Mouse (Mus musculus) liver, embryonic 16.5 days (tissue): ENCODE results near the gene Cxadr. TPM values are rescaled to one million over a fixed set of nuclear protein-coding genes. Genes with fewer than 3 reads are reported as not detected.
A peak's percentile ranks its signal among the peaks of the same experiment; 100 is the strongest.

Experiments
- ATAC-seq: fragments of 200-750 bp; cut with Nextera tagmentation; 2 replicates; pipeline ENCODE4 v1.8.0; 2017; ENCODE audit warnings: low read depth, mild to moderate bottlenecking, moderate number of reproducible peaks, moderate library complexity
- H3K27ac ChIP-seq: fragments of 300-500 bp; sonication (generic); 2 replicates; pipeline ENCODE4 v1.5.1; 2014; ENCODE audit warnings: mild to moderate bottlenecking, low read length
- H3K27me3 ChIP-seq: fragments of 300-500 bp; sonication (generic); 2 replicates; pipeline ENCODE4 v1.6.1; 2014; ENCODE audit warnings: low read depth, low read length, mixed read lengths; ENCODE audit not compliant: control insufficient read depth, insufficient read depth
- H3K36me3 ChIP-seq: fragments of 300-500 bp; sonication (generic); 2 replicates; pipeline ENCODE4 v1.6.1; 2014; ENCODE audit warnings: mild to moderate bottlenecking; ENCODE audit not compliant: control insufficient read depth, insufficient read depth
- H3K4me1 ChIP-seq: fragments of 300-500 bp; sonication (generic); 2 replicates; pipeline ENCODE4 v1.6.1; 2014; ENCODE audit warnings: low read depth, low read length, mixed read lengths; ENCODE audit not compliant: control insufficient read depth
- H3K4me2 ChIP-seq: fragments of 300-500 bp; sonication (generic); 2 replicates; pipeline ENCODE4 v1.6.1; 2014; ENCODE audit warnings: low read depth, low read length, mixed read lengths
- H3K4me3 ChIP-seq: fragments of 300-500 bp; sonication (generic); 2 replicates; pipeline ENCODE4 v1.5.1; 2014; ENCODE audit warnings: low read depth, mild to moderate bottlenecking, low read length
- H3K9ac ChIP-seq: fragments of 300-500 bp; sonication (generic); 2 replicates; pipeline ENCODE4 v1.6.1; 2014; ENCODE audit warnings: low read depth, low read length
- H3K9me3 ChIP-seq: fragments of 300-500 bp; sonication (generic); replicated peaks from 2 replicates; pipeline ENCODE4 v1.6.1; 2016; ENCODE audit warnings: low read length; ENCODE audit not compliant: control insufficient read depth
- WGBS: fragments of 180-500 bp; shearing (Covaris S2); extraction: QIAGEN DNeasy Blood & Tissue Kit; methylation state at CpG from one replicate; pipeline ENCODE4 v1.1.7; 2014; ENCODE audit not compliant: insufficient replicate concordance; 5-methylcytosine and 5-hydroxymethylcytosine counted together
- polyA plus RNA-seq: library from polyadenylated mRNA; unstranded; fragments of >200 nt; fragmentation: Nextera tagmentation; extraction: Ambion mirVana; gene quantifications from 2 replicates; pipeline ENCODE4 v1.2.1, GENCODE M21; 2015

The Cxadr gene
- polyA plus RNA-seq, 1 experiment from 2014 or later, result 23.2 TPM

DNA sequence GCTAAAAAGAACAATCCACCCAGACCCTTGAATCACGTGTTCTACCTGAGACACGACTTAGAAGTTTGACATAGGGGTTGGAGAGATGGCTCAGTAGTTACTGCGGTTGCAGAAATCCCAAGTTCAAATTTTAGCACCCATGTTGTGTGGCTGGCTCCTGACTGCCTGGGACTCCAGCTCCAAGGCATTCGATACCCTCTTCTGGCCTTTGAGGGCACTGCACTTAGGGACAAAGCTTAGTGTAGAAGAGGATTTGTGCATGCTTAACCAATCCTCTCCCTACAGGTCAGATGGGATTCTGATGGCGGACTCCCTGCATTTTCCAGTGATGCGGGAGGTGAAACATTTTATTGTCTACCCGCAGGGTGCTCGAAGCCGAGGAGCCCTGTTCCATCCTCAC, 15.6 kb downstream of the Cxadr start:
- Histone ChIP-seq H3K4me2 (no peak overlapping the region), H3K4me3 (no peak overlapping the region), H3K27ac (no peak overlapping the region), H3K9ac (no peak overlapping the region), H3K4me1 (peaks cover 2% of the 10 kb centered on the region; the same call in 1 of the 2 replicates), H3K9me3 (no peaks in the 10 kb centered on the region), H3K36me3 (no peaks in the 10 kb centered on the region), H3K27me3 (no peaks in the 10 kb centered on the region)
- WGBS, result 64% methylated on average over 9 of the region's 9 CpGs
- no peak for ATAC-seq

DNA sequence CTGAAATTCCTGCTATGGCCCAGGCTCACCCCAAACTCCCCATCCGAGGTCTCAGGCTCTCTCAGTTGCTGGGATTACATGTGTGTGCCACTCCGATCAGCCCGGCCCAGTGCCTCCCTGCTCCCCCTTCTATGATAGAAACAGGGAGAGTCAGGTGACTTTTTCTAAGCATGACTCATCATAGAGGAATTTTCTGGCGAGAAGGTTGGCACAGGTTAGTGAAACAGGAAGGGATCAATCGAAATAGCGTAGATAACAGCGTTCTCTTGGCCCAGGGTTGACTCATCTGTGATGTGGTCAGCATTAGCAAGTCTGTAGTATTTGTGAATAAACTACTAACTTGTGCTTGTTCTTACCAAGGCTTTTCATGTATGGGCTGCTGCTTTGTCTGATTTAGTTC, 16.7 kb downstream of the Cxadr start:
- peak; percentile 68 for ATAC-seq
- 28% methylated on average over 7 of the region's 7 CpGs for WGBS
- no peak overlapping the region for H3K27ac ChIP-seq

DNA sequence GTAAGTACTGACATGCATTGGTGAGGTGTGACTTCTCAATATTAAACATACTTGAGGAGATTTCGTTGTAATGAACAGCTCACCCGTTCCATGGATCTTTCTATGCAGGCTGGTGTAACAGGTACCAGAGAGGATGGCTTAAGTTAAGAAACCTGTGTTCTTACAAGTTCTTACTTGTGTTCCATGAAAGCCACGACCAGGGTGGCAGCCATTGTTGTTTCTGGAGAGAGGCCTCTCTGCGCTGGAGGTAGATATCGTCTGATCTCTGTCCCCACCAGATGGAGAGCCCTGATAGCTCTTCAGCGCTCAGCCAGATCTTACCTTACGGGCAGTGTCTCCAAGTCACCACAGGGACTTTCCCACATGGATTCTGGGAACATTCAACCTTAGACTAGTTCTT, 18.4 kb downstream of the Cxadr start:
- H3K27me3 ChIP-seq, result no peaks in the 10 kb centered on the region
- H3K4me3 ChIP-seq, result no peak overlapping the region
- H3K9ac ChIP-seq, result no peak overlapping the region
- no peaks in the 10 kb centered on the region for H3K9me3 ChIP-seq
- H3K36me3 ChIP-seq, result no peaks in the 10 kb centered on the region
- WGBS, result 48% methylated on average over 7 of the region's 7 CpGs
- no peak overlapping the region for H3K4me2 ChIP-seq
- no peak overlapping the region for H3K27ac ChIP-seq
- ATAC-seq, result no peak
- H3K4me1 ChIP-seq, result peaks cover 2% of the 10 kb centered on the region; the same call in 1 of the 2 replicates

More for the DNA sequence above, 16.7 kb downstream of the Cxadr start:
- H3K9ac ChIP-seq, result no peak overlapping the region
- no peak overlapping the region for H3K4me3 ChIP-seq
- H3K9me3 ChIP-seq, result no peaks in the 10 kb centered on the region
- no peaks in the 10 kb centered on the region for H3K36me3 ChIP-seq
- no peaks in the 10 kb centered on the region for H3K27me3 ChIP-seq
- H3K4me2 ChIP-seq, result no peak overlapping the region
- peaks cover 2% of the 10 kb centered on the region; the same call in 1 of the 2 replicates for H3K4me1 ChIP-seq

DNA sequence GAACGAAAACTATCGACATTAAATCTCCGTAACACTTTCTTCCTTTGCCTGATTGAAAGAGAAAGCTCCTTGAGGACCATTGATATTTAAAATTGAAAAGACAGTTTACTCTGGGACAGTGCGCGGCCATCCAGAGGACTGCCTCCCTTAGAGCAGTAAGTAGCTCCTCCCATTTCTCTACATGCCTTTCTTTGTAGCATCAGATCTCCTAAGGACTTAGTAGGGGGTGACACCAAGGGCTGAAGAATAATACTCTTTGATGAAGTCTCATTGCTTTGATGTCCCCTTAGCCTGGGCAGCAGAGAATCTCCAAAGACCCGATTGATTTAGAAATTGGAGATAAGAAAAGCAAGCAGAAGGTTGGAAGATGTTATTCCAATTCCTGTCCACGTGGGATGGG, 20.3 kb downstream of the Cxadr start:
- Histone ChIP-seq H3K4me3 (no peak overlapping the region), H3K9me3 (no peaks in the 10 kb centered on the region), H3K4me1 (peaks cover 2% of the 10 kb centered on the region; the same call in 1 of the 2 replicates), H3K36me3 (no peaks in the 10 kb centered on the region), H3K9ac (no peak overlapping the region), H3K27ac (no peak overlapping the region), H3K27me3 (no peaks in the 10 kb centered on the region), H3K4me2 (no peak overlapping the region)
- no peak for ATAC-seq
- 20% methylated on average over 7 of the region's 7 CpGs for WGBS

DNA sequence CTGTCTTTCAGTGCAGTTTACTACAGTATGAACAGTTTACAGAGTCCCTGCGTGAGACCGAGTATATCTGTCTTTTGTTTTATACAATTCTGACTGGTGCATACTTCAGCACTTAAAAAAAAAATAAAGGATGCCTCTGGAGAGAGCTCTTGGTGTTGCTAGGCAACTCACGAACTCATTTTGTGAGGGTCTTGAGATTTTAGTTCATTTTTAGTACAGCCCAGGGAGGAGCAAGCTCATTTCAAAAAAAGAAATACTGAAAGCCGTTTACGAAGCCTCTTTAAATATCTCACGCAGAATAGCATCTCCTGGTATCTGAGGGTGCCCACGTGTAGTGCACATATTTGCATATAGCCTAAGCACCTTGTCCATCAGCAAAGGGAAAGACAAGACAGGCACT, 20.9 kb downstream of the Cxadr start:
- no peak overlapping the region for H3K27ac ChIP-seq
- H3K27me3 ChIP-seq, result no peaks in the 10 kb centered on the region
- peaks cover 2% of the 10 kb centered on the region; the same call in 1 of the 2 replicates for H3K4me1 ChIP-seq
- H3K4me2 ChIP-seq, result no peak overlapping the region
- no peak overlapping the region for H3K9ac ChIP-seq
- no peak for ATAC-seq
- H3K9me3 ChIP-seq, result no peaks in the 10 kb centered on the region
- H3K4me3 ChIP-seq, result no peak overlapping the region
- H3K36me3 ChIP-seq, result no peaks in the 10 kb centered on the region; the same call in 1 of the 2 replicates
- WGBS, result 59% methylated on average over 7 of the region's 7 CpGs

DNA sequence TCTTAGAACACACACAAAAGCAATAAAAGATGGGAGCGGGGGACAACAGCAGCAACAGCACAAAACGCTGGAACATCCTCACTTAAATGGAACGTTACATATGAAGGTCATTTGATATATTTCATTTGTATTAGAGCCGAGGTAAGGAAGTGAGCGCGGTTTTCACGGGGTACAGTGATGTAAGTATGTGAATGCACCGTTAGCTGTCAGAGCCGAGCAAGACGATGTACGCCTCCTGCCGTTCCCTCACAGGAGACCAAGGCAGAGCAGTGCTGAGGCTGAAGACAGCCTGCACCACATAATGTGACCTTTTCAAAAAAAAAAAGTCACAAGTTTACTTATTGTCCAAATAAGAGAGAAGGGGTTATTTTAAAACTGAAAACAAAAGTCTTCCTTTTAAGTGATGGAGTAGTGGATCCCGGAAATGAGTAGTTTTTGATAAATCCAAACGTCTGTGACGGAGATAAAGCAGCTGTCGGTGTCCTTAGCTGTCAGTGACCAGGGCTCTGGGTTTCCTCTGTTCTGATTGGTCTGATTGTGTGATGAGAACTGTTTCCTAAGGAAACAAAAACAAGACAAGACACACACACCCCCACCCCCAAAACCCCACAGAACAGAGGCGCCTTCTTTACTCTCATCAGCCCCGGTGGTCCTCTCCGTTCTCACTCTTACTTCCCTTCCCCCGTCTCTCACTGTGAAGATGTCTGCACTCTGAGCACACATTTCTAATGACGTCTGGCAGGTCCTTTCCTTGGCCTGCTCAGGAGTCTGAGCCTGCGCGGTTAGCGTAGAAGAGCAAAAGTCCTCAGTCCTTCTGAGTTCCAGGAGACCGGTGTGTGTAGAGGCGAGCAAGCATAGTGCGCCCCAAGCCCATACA, 24.9 kb downstream of the Cxadr start:
- no peak overlapping the region for H3K27ac ChIP-seq
- no peak overlapping the region for H3K9ac ChIP-seq
- no peaks in the 10 kb centered on the region for H3K9me3 ChIP-seq
- H3K27me3 ChIP-seq, result no peaks in the 10 kb centered on the region
- no peak for ATAC-seq
- WGBS, result 74% methylated on average over 27 of the region's 27 CpGs
- H3K4me3 ChIP-seq, result no peak overlapping the region
- no peak overlapping the region for H3K4me2 ChIP-seq
- no peaks in the 10 kb centered on the region for H3K4me1 ChIP-seq
- H3K36me3 ChIP-seq, result no peaks in the 10 kb centered on the region; the same call in 1 of the 2 replicates

DNA sequence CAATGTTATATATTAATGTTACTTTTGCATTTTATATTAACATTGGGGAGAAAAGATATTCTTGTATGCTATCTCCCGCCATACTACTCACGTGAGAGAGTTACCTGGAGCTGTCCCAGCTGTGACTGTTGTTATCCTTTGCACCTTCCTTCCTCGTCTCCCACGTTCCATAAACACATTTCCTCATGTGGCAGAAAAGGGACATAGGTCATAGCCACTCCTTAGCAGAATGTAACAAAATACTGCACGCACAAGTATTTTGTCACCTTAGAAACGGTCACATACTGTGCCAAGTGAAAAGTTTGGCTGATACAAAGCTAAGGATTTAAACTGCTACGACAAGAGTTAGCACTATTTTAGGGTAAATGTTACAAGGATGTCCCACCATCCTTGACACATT, 26.3 kb downstream of the Cxadr start:
- Histone ChIP-seq H3K4me3 (no peak overlapping the region), H3K4me2 (no peak overlapping the region), H3K9me3 (no peaks in the 10 kb centered on the region), H3K27me3 (no peaks in the 10 kb centered on the region), H3K9ac (no peak overlapping the region), H3K27ac (no peak overlapping the region), H3K36me3 (no peaks in the 10 kb centered on the region; the same call in 1 of the 2 replicates), H3K4me1 (no peaks in the 10 kb centered on the region)
- no peak for ATAC-seq
- WGBS, result 77% methylated on average over 7 of the region's 7 CpGs

DNA sequence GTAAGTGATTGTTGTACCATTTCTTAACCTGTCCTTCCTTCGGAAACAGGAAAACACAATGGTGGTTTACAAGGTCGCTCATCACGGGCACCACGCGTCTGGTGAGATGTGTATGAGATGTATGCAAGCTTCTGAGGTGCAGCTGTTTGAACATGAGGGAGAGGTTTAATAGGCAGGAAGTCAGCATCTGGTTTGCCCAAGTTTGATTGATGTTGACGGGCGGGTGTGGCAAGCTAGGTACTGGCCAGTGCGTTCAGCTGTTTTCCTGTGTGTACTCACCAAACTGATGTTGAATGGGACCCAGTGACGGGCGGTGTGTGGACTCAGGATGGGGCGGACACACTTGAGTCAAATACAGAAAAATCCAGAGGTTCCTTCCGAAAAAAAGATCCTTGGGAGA, 26.7 kb downstream of the Cxadr start:
- Histone ChIP-seq H3K4me1 (no peaks in the 10 kb centered on the region), H3K36me3 (no peaks in the 10 kb centered on the region; the same call in 1 of the 2 replicates), H3K4me2 (no peak overlapping the region), H3K27me3 (no peaks in the 10 kb centered on the region), H3K9me3 (no peaks in the 10 kb centered on the region), H3K27ac (no peak overlapping the region), H3K4me3 (no peak overlapping the region), H3K9ac (no peak overlapping the region)
- no peak for ATAC-seq
- 71% methylated on average over 12 of the region's 12 CpGs for WGBS

DNA sequence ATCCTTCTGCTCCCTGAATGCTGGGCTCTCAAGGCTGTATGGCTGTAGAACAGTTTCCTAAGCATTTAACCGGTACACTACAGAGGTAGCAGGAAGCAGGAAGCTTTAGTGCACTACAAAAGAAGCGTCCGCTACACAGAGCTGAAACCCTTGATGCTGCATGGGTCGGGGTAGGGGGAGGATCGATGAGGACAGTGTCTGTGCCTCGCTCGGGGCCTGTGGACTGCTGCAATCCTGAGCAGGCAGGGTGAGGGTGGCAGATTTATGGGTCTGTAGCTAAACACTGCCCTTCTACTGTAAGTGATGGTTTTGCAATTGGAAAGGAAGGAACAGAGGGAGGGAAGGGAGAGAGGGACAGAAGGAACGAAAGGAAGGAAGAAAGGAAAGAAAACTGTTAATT, 35.9 kb downstream of the Cxadr start:
- 44% methylated on average over 8 of the region's 8 CpGs for WGBS
- Histone ChIP-seq H3K9me3 (no peaks in the 10 kb centered on the region), H3K4me3 (no peak overlapping the region), H3K36me3 (peaks cover 4% of the 10 kb centered on the region; the same call in 1 of the 2 replicates), H3K4me2 (no peak overlapping the region), H3K27me3 (no peaks in the 10 kb centered on the region), H3K9ac (no peak overlapping the region), H3K4me1 (no peaks in the 10 kb centered on the region), H3K27ac (no peak overlapping the region)
- ATAC-seq, result no peak
